Mouse (Mus musculus) brain, embryonic 14.5 days (tissue): ENCODE data around the gene Smad6.

Source experiments
- CTCF ChIP-seq: fragments of 200-500 bp; IDR thresholded peaks from 2 replicates; pipeline ENCODE4 v1.5.1; 2012; ENCODE audit warnings: inconsistent platforms, mild to moderate bottlenecking, moderate library complexity, borderline replicate concordance; ENCODE audit not compliant: insufficient read depth, insufficient read length; ENCODE audit errors: extremely low read depth
- POLR2A ChIP-seq: fragments of 200-500 bp; IDR thresholded peaks from 2 replicates; pipeline ENCODE4 v1.6.1; 2012; ENCODE audit warnings: mild to moderate bottlenecking, inconsistent platforms, borderline replicate concordance; ENCODE audit not compliant: poor library complexity, insufficient read depth, insufficient read length, severe bottlenecking; ENCODE audit errors: extremely low read depth

- no peak for TF ChIP-seq CTCF
- no peak for TF ChIP-seq POLR2A
Measured at GRCm38 (mm10) chr9:63974258-63975023, 47.4 kb downstream of the Smad6 start.
